Mouse (Mus musculus) thymus, postnatal 25 days (tissue): ENCODE measurements around the gene Ttc7b.

Experiments
- DNase-seq: peaks from one replicate; pipeline ENCODE4 v3.0.0; 2022

The Ttc7b gene

GRCm38 (mm10) chr12:100293956-100294355 lies 226.7 kb downstream of the Ttc7b start:
- no peak for DNase-seq

GRCm38 (mm10) chr12:100290711-100291685 lies 229.6 kb downstream of the Ttc7b start:
- DNase-seq, result peak; percentile 9

GRCm38 (mm10) chr12:100290178-100290531 lies 230.5 kb downstream of the Ttc7b start:
- no peak for DNase-seq

GRCm38 (mm10) chr12:100289267-100290177 lies 231.1 kb downstream of the Ttc7b start:
- DNase-seq, result no peak

- no peak for DNase-seq
Measured at GRCm38 (mm10) chr12:100288018-100288417, 232.6 kb downstream of the Ttc7b start.

- DNase-seq, result no peak
Measured at GRCm38 (mm10) chr12:100287565-100287964, 233.1 kb downstream of the Ttc7b start.

GRCm38 (mm10) chr12:100283283-100283682 lies 237.3 kb downstream of the Ttc7b start:
- DNase-seq, result no peak

- DNase-seq, result peak; percentile 30
Measured at GRCm38 (mm10) chr12:100282025-100282885, 238.4 kb downstream of the Ttc7b start.

GRCm38 (mm10) chr12:100280972-100281794 lies 239.4 kb downstream of the Ttc7b start:
- DNase-seq, result no peak

- DNase-seq, result no peak
Measured at GRCm38 (mm10) chr12:100279898-100280297, 240.7 kb downstream of the Ttc7b start.

- no peak for DNase-seq
Measured at GRCm38 (mm10) chr12:100278358-100278757, 242.3 kb downstream of the Ttc7b start.

GRCm38 (mm10) chr12:100277534-100277905 lies 243.1 kb downstream of the Ttc7b start:
- no peak for DNase-seq

GRCm38 (mm10) chr12:100276607-100277533 lies 243.8 kb downstream of the Ttc7b start:
- DNase-seq, result peak; percentile 30

GRCm38 (mm10) chr12:100275850-100276249 lies 244.8 kb downstream of the Ttc7b start:
- peak; percentile 6 for DNase-seq

- DNase-seq, result no peak
Measured at GRCm38 (mm10) chr12:100273033-100273432, 247.6 kb downstream of the Ttc7b start.

- DNase-seq, result no peak
Measured at GRCm38 (mm10) chr12:100269967-100270662, 250.5 kb downstream of the Ttc7b start.

- peak; percentile 38 for DNase-seq
Measured at GRCm38 (mm10) chr12:100268011-100268410, 252.6 kb downstream of the Ttc7b start.

- no peak for DNase-seq
Measured at GRCm38 (mm10) chr12:100265546-100266309, 254.9 kb downstream of the Ttc7b start.

GRCm38 (mm10) chr12:100264941-100265340 lies 255.7 kb downstream of the Ttc7b start:
- DNase-seq, result no peak
